Mouse (Mus musculus) retina, postnatal 7 days (tissue): ENCODE measurements around the gene Wasl.

Source experiments
- DNase-seq: peaks from one replicate; pipeline ENCODE4 v3.0.0-alpha.2; 2012; ENCODE audit warnings: low read depth, low spot score

The Wasl gene

DNA sequence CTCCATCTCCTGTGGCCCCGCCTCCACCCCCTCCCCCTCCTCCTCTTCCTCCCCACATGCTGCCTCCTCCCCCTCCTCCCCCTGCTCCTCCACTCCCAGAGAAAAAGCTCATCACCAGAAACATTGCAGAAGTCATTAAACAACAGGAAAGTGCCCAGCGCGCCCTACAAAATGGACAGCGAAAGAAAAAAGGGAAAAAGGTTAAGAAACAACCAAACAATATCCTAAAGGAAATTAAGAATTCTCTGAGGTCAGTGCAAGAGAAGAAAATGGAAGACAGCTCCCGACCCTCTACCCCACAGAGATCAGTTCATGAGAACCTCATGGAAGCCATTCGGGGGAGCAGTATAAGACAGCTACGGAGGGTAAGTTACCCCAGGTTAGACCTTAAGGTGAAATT is 60.5 kb downstream of the Wasl start:
- no peak for DNase-seq

DNA sequence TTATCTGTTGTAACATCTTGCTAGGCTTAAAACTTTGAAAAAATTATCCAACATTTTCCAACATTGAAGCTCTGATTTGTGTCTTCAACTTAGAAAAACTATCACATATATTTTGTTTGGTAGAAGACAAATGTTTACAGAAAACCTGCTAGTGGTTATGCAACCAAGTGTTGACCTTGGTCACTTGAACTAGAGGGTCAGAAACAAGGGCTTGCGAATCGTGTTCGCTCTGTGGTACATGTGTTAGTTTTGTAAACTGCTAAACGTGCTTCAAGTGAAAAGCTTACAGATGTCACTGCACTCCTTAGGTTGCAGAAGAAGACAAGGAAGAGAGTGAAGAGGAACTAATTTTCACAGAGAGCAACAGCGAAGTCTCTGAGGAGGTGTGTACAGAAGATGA is 61.8 kb downstream of the Wasl start:
- DNase-seq: no peak

GRCm38 (mm10) chr6:24602351-24602750 is 62.5 kb downstream of the Wasl start:
- DNase-seq: no peak

- DNase-seq: no peak
Measured at GRCm38 (mm10) chr6:24601668-24602067, 63.1 kb downstream of the Wasl start.

- no peak for DNase-seq
Measured at GRCm38 (mm10) chr6:24600726-24601125, 64.1 kb downstream of the Wasl start.

GRCm38 (mm10) chr6:24600134-24600533 is 64.7 kb downstream of the Wasl start:
- no peak for DNase-seq

GRCm38 (mm10) chr6:24599639-24600038 is 65.2 kb downstream of the Wasl start:
- no peak for DNase-seq

GRCm38 (mm10) chr6:24599179-24599578 is 65.6 kb downstream of the Wasl start:
- DNase-seq: no peak

- DNase-seq: no peak
Measured at GRCm38 (mm10) chr6:24597500-24597899, 67.3 kb downstream of the Wasl start, which contains the start of gene Lmod2. Gene Lmod2 (plus strand): TSS chr6:24597762.

GRCm38 (mm10) chr6:24591525-24592218 is 73.1 kb downstream of the Wasl start:
- DNase-seq: no peak

DNA sequence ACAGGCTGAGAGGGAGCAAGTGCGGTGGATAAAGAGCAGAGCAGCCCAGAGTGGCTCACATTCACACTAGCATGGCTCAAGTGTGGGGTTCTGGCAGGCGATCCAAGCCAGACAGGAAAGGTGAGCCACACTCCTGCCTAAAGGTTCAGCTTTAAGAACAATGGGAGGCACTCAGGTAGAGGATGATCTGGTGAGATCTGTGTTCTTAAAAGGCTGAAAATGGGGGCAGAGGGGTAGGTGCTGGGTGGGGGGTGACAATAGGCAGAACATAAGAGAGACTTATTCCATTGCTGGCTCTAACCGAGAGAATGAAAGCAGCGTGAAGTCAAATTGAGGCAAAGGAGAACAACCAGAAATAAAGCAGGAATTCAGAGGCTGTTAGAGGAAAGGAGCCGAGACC is 74.5 kb downstream of the Wasl start:
- no peak for DNase-seq

- no peak for DNase-seq
Measured at GRCm38 (mm10) chr6:24586885-24587284, 77.9 kb downstream of the Wasl start.

DNA sequence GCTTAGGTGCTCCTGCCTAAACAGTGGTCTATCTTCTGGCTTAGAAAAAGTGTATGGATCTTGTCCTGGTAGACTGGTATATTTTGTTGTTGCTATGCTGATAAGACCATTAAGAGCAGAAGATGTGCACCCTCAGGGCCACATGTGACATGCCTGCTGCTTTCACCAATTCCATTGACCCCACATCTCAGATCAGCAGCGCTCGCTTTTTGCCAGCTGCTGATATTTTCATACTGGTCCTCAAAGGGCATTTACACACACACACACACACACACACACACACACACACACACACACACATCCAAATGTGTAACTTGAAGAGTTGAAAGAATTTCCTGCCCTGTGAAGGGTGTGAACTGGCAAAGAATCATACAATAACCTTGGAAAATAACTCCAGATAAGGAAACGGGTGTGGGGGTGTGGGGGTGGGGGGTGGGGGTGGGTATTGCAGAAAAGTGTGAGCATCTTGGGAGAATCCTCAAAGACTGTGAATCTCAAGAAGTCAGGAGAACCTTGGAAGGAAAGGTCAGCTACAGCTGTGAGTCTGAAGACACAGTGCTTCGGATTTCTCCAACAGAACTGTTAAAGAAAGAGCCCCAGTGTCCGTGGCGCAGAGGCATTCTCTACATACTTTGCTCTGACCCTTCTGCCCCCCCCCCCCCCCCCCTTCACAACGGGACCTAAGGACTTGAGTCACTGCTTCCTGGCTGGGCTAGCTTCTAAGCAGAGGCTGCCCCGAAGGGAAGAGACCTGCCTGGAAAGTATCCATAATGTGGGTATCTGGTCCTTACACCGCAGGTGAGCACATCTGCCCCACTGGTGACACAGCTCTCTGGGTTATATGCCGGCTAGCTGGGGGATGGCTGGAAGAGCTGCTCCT is 79.1 kb downstream of the Wasl start:
- no peak for DNase-seq

- no peak for DNase-seq
Measured at GRCm38 (mm10) chr6:24583456-24583855, 81.4 kb downstream of the Wasl start.

- no peak for DNase-seq
Measured at GRCm38 (mm10) chr6:24573319-24573718, 91.5 kb downstream of the Wasl start.

DNA sequence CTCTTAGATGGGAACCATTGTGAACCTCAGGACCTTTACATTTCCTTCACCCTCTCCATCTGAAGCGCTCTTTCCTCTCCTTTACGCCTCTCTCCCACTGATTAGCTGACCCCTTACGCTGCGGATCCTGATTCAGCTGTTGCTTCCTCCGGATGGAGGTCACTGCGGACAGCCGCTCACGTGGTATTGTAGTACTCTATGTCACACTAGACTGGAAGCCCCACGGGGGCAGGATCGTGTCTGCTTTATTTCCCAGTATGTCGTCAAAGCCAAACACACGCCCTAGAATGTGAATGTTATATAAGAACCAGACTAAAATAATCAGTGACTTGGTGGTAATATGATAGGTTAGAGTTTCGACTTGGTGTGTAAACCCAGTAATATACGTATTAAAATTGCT is 92.4 kb downstream of the Wasl start:
- no peak for DNase-seq

GRCm38 (mm10) chr6:24571126-24571525 is 93.7 kb downstream of the Wasl start:
- no peak for DNase-seq

DNA sequence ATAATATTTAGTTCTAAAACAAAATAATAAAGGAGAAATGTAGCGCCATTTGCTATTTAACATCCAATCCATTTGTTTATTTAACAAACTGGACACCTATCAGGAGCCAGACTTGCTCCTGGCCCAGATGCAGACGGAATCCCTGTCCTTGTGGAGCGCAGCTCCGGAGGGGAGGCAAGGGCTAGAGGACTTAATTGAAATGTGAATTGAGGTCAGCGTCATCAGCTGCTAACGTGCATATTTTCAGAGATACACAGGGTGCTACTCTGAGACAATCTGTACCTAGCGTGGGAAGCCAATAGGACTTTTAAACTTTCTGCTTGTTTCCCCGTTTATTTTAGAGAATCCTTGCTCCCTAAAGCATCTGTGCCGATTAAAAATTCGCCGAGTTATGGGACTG is 94.5 kb downstream of the Wasl start:
- no peak for DNase-seq

- DNase-seq: no peak
Measured at GRCm38 (mm10) chr6:24569711-24570110, 95.1 kb downstream of the Wasl start.

DNA sequence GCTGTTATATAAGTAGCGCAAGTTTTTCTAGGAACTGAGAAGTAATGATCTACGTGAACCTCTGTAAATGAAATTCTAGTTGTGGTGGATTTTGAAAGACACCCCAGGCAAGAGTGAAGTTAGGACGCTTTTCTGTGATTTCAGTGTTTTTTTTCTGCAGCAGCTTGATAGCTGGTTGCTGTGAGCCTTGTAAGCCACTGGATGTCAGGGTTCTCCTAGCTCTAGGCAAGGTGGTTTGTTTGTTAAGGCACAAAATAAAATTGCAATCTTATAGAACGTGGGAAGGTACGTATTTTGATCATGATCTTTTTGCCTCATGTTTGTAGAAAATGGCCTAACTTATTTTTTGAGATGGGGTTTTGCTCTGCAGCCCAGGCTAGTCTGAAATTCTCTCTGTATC is 95.8 kb downstream of the Wasl start:
- no peak for DNase-seq

- no peak for DNase-seq
Measured at GRCm38 (mm10) chr6:24564886-24565285, 99.9 kb downstream of the Wasl start.

GRCm38 (mm10) chr6:24564081-24564480 is 100.7 kb downstream of the Wasl start:
- no peak for DNase-seq
